Mouse (Mus musculus) erythroblast, embryonic 14.5 days (primary cell): ENCODE measurements around the gene Lamtor3. TPM values are rescaled to one million over a fixed set of nuclear protein-coding genes. Genes with fewer than 3 reads are reported as not detected.

Experiments
- H3K27me3 ChIP-seq: 2 replicates; pipeline ENCODE4 v1.6.1; 2012; ENCODE audit warnings: inconsistent platforms; ENCODE audit not compliant: control insufficient read depth
- H3K36me3 ChIP-seq: 2 replicates; pipeline ENCODE4 v1.6.1; 2012; ENCODE audit warnings: mild to moderate bottlenecking, inconsistent platforms; ENCODE audit not compliant: control insufficient read depth
- H3K4me1 ChIP-seq: 2 replicates; pipeline ENCODE4 v1.6.1; 2012; ENCODE audit warnings: inconsistent platforms; ENCODE audit not compliant: control insufficient read depth
- H3K4me3 ChIP-seq: replicated peaks from 2 replicates; pipeline ENCODE3; 2012; ENCODE audit warnings: moderate library complexity, mild to moderate bottlenecking, inconsistent platforms
- H3K9me3 ChIP-seq: 2 replicates; pipeline ENCODE4 v1.6.1; 2012; ENCODE audit warnings: low read length, inconsistent platforms, mixed read lengths; ENCODE audit not compliant: control insufficient read depth
- GATA1 ChIP-seq: IDR thresholded peaks from 2 replicates; pipeline ENCODE4 v1.6.1; 2012; ENCODE audit warnings: low read length, inconsistent platforms, mixed read lengths
- TAL1 ChIP-seq: IDR thresholded peaks from 3 replicates; pipeline ENCODE4 v1.6.1; 2012; ENCODE audit warnings: low read length, inconsistent platforms, mixed read lengths
- polyA plus RNA-seq: library from polyadenylated mRNA; stranded (reverse); fragments of >175 nt; gene quantifications from 2 replicates; pipeline ENCODE4 v1.2.3, GENCODE M21; 2012

The Lamtor3 gene
- polyA plus RNA-seq, 1 experiment, result 1.8 TPM

GRCm38 (mm10) chr3:137920594-137920993 is 2.3 kb downstream of the Lamtor3 start:
- Histone ChIP-seq H3K4me3 (no peak overlapping the region), H3K9me3 (no peaks in the 10 kb centered on the region)

DNA sequence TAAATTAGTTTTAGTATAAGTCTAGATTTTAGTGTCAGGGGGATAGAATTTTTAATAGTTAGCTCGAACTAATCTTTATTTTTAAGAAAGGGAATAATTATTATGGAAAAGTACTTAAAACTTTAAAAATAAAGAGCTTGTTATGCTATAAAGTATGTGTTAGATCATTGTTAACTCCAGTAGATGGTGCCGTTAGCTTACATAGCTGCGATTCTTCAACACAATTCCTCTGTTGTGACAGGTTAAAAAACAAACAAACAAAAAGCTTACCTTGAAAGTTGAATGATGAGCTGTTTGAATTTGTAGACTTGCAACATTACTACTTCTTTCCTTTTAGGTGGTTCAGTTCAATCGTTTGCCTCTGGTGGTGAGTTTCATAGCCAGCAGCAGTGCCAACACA is 8.7 kb downstream of the Lamtor3 start:
- peaks cover 84% of the 10 kb centered on the region for H3K36me3 ChIP-seq
- no peak overlapping the region for H3K4me3 ChIP-seq

More at GRCm38 (mm10) chr3:137920594-137920993, 2.3 kb downstream of the Lamtor3 start:
- H3K4me1 ChIP-seq, result peaks cover 24% of the 10 kb centered on the region
- TF ChIP-seq TAL1 (no peak), GATA1 (no peak)
- no peaks in the 10 kb centered on the region for H3K27me3 ChIP-seq
- H3K36me3 ChIP-seq, result peaks cover 54% of the 10 kb centered on the region

GRCm38 (mm10) chr3:137929940-137930339 is 11.6 kb downstream of the Lamtor3 start:
- TF ChIP-seq GATA1, result no peak
- no peak for TF ChIP-seq TAL1
- Histone ChIP-seq H3K4me3 (no peak overlapping the region), H3K36me3 (peaks cover 76% of the 10 kb centered on the region), H3K4me1 (peaks cover 6% of the 10 kb centered on the region), H3K9me3 (no peaks in the 10 kb centered on the region), H3K27me3 (no peaks in the 10 kb centered on the region)

More for the DNA sequence above, 8.7 kb downstream of the Lamtor3 start:
- no peaks in the 10 kb centered on the region for H3K27me3 ChIP-seq
- TF ChIP-seq GATA1, result no peak
- no peaks in the 10 kb centered on the region for H3K9me3 ChIP-seq
- H3K4me1 ChIP-seq, result no peaks in the 10 kb centered on the region; the same call in 1 of the 2 replicates

DNA sequence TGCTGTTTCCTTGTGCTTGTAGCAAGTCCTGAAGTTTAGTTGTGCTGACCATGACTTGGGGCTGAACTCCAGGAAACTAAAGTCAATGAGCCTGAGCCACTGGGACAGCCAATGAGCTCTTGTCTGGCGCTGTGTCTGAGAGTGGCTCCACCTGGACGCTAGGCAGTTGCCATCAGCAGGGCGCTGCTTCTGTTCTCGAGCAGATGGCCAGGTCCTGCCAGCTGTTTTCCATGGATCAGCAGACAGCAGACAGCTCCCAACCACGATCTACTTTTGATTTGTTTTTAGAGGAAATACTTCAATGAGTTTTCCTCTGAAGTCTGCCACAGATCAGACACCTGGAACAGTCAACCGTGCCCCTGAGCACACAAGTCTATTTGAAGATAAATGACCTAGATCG is 14.4 kb downstream of the Lamtor3 start:
- Histone ChIP-seq H3K27me3 (no peaks in the 10 kb centered on the region), H3K4me1 (peaks cover 10% of the 10 kb centered on the region), H3K36me3 (peaks cover 72% of the 10 kb centered on the region), H3K4me3 (no peak overlapping the region), H3K9me3 (no peaks in the 10 kb centered on the region)
- TF ChIP-seq GATA1, result no peak

DNA sequence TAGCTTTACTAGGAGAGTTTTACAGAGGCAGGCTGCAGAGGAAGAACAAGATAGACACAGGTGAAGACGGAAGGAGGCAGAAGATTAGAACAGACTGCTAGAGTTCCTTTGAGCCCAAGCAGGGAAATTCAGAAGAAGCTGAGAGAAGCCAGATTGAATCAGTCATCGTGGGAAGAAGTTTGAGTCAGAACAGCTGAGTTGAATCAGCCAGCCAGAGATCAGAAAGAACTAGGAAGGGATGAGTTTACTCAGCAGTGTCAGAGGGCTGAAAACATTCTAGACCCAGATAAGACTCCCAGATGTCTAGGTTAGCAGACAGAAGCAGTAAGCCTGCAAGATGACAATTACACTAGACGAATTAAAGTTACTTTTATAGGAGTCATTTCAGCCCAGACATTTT is 15.7 kb downstream of the Lamtor3 start:
- Histone ChIP-seq H3K4me1 (peaks cover 16% of the 10 kb centered on the region), H3K4me3 (no peak overlapping the region), H3K36me3 (peaks cover 74% of the 10 kb centered on the region), H3K9me3 (no peaks in the 10 kb centered on the region), H3K27me3 (no peaks in the 10 kb centered on the region)
- no peak for TF ChIP-seq GATA1
- no peak for TF ChIP-seq TAL1

GRCm38 (mm10) chr3:137935570-137936525 is 17.5 kb downstream of the Lamtor3 start:
- H3K4me1 ChIP-seq, result peaks cover 28% of the 10 kb centered on the region
- no peak overlapping the region for H3K4me3 ChIP-seq
- H3K27me3 ChIP-seq, result no peaks in the 10 kb centered on the region
- TF ChIP-seq GATA1 (no peak), TAL1 (no peak)
- H3K36me3 ChIP-seq, result peaks cover 64% of the 10 kb centered on the region
- H3K9me3 ChIP-seq, result no peaks in the 10 kb centered on the region

- no peak overlapping the region for H3K4me3 ChIP-seq
- H3K9me3 ChIP-seq, result no peaks in the 10 kb centered on the region
- TF ChIP-seq GATA1 (no peak), TAL1 (no peak)
- peaks cover 62% of the 10 kb centered on the region for H3K36me3 ChIP-seq
- H3K4me1 ChIP-seq, result peaks cover 35% of the 10 kb centered on the region
- H3K27me3 ChIP-seq, result no peaks in the 10 kb centered on the region
These were observed 18.2 kb downstream of the Lamtor3 start for GRCm38 (mm10) chr3:137936541-137936940.

GRCm38 (mm10) chr3:137938608-137939007 is 20.3 kb downstream of the Lamtor3 start:
- peaks cover 56% of the 10 kb centered on the region for H3K4me1 ChIP-seq
- H3K4me3 ChIP-seq, result no peak overlapping the region
- H3K9me3 ChIP-seq, result no peaks in the 10 kb centered on the region
- H3K36me3 ChIP-seq, result peaks cover 46% of the 10 kb centered on the region
- TF ChIP-seq TAL1 (no peak), GATA1 (no peak)
- no peaks in the 10 kb centered on the region for H3K27me3 ChIP-seq

DNA sequence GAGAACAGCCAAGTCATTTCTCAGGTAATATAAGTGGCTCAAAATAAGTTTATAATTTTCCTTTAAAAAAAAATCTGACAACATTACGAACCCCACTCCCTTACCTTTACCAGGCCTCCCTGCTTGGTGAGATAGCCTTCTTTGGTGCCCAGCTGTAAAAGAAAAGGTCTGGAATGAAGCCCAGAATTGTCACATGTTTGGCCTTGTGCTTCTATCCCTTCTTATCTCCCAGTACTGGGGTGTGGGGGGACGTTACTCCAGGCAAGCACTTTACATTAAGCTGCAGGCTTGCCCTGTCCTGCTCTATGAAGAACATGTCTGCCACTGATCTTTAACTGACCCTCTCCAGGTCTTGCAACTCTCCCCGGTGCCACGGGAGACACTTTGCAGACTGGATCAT is 22.5 kb downstream of the Lamtor3 start:
- H3K4me3 ChIP-seq, result no peak overlapping the region
- H3K36me3 ChIP-seq, result peaks cover 45% of the 10 kb centered on the region
- no peaks in the 10 kb centered on the region for H3K9me3 ChIP-seq
- peaks cover 68% of the 10 kb centered on the region for H3K4me1 ChIP-seq
- H3K27me3 ChIP-seq, result no peaks in the 10 kb centered on the region
- TF ChIP-seq TAL1 (no peak), GATA1 (no peak)
